Mouse (Mus musculus) heart, embryonic 12.5 days (tissue): Measurements from ENCODE around the gene Gpr75. TPM values are rescaled to one million over a fixed set of nuclear protein-coding genes. Genes with fewer than 3 reads are reported as not detected.
A peak's percentile ranks its signal among the peaks of the same experiment; 100 is the strongest.

Source experiments
- ATAC-seq: fragments of 200-750 bp; cut with Nextera tagmentation; 2 replicates; pipeline ENCODE4 v1.8.0; 2017; ENCODE audit warnings: moderate TSS enrichment, moderate library complexity; ENCODE audit not compliant: insufficient number of reproducible peaks, low FRiP score
- H3K27ac ChIP-seq: fragments of 300-500 bp; sonication (generic); 2 replicates; pipeline ENCODE4 v1.5.1; 2016; ENCODE audit warnings: mild to moderate bottlenecking, moderate library complexity; ENCODE audit not compliant: poor library complexity, severe bottlenecking
- H3K27me3 ChIP-seq: fragments of 300-500 bp; sonication (generic); replicated peaks from 2 replicates; pipeline ENCODE4 v1.6.1; 2016; ENCODE audit warnings: mild to moderate bottlenecking, moderate library complexity
- H3K36me3 ChIP-seq: fragments of 300-500 bp; sonication (generic); 2 replicates; pipeline ENCODE4 v1.6.1; 2016; ENCODE audit warnings: mild to moderate bottlenecking, moderate library complexity
- H3K4me1 ChIP-seq: fragments of 300-500 bp; sonication (generic); replicated peaks from 2 replicates; pipeline ENCODE4 v1.6.1; 2016; ENCODE audit warnings: mild to moderate bottlenecking
- H3K4me2 ChIP-seq: fragments of 300-500 bp; sonication (generic); 2 replicates; pipeline ENCODE4 v1.6.1; 2016; ENCODE audit warnings: mild to moderate bottlenecking, moderate library complexity
- H3K4me3 ChIP-seq: fragments of 300-500 bp; sonication (generic); 2 replicates; pipeline ENCODE4 v1.5.1; 2016; ENCODE audit warnings: mild to moderate bottlenecking
- H3K9ac ChIP-seq: fragments of 300-500 bp; sonication (generic); 2 replicates; pipeline ENCODE4 v1.6.1; 2016; ENCODE audit warnings: mild to moderate bottlenecking, moderate library complexity
- H3K9me3 ChIP-seq: fragments of 300-500 bp; sonication (generic); replicated peaks from 2 replicates; pipeline ENCODE4 v1.6.1; 2016; ENCODE audit warnings: mild to moderate bottlenecking, moderate library complexity
- WGBS: fragments of 180-500 bp; shearing (Covaris S2); methylation state at CpG from one replicate; pipeline ENCODE4 v1.1.7; 2016; 5-methylcytosine and 5-hydroxymethylcytosine counted together
- polyA plus RNA-seq: library from polyadenylated mRNA; unstranded; fragments of >200 nt; fragmentation: Nextera tagmentation; extraction: Ambion mirVana; gene quantifications from 2 replicates; pipeline ENCODE4 v1.2.1, GENCODE M21; 2016

Gpr75 gene
- polyA plus RNA-seq: 0.06 and 0.13 TPM in 2 replicates

DNA sequence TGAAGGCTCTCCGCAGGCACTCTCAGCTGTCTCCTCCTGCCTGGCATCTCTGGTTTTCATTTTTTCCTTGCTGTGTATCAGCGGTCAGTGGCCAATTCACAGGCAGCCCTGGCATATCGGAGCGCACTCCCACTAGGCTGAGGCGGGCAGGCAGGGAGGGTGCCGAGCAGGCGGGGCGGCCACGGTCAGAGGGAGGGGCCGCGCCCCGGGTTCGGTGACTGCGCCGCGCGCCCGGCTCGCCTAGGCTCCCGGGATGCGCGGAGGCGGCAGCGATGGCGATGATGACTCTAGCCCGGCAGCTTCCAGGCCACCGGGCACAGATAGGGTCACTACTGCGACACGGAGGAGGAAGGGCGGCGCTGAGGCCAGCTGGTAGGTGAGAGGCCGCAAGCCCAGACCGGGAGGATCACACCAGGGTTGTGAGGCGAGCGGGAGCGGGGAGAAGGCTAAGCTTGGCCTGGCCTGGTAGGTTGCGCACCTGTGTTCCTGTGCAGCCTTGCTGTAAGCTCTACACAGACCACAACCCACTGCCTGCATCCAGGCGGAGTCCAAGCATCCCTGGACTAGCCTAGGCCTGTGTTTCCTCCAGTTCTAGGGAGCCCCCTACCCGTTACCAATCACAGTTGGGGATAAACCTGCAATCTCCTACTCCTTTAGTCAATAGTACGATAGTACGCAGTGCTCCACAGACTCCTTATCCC lies at the start of gene Gpr75, which contains the start of gene Asb3:
Gene Gpr75 (plus strand): TSS at position 188 of the 701 bp plus-strand sequence.
Gene Asb3 (plus strand): TSS at position 246 of the 701 bp plus-strand sequence.
- H3K9me3 ChIP-seq: no peaks in the 10 kb centered on the region
- H3K36me3 ChIP-seq: no peaks in the 10 kb centered on the region
- no peaks in the 10 kb centered on the region for H3K27me3 ChIP-seq
- peak within 1 kb of the TSS; percentile 32 for H3K9ac ChIP-seq
- 0 out of 2 replicates have a peak, but pooled peaks cover 3% of the 10 kb centered on the region for H3K4me1 ChIP-seq
- 4% methylated on average over 41 of the region's 41 CpGs for WGBS
- H3K4me2 ChIP-seq: peak within 1 kb of the TSS; percentile 78
- peak within 1 kb of the TSS; percentile 53 for H3K4me3 ChIP-seq
- H3K27ac ChIP-seq: no peak within 1 kb of the TSS
- ATAC-seq: peak; percentile 81; the same call in 1 of the 2 replicates

DNA sequence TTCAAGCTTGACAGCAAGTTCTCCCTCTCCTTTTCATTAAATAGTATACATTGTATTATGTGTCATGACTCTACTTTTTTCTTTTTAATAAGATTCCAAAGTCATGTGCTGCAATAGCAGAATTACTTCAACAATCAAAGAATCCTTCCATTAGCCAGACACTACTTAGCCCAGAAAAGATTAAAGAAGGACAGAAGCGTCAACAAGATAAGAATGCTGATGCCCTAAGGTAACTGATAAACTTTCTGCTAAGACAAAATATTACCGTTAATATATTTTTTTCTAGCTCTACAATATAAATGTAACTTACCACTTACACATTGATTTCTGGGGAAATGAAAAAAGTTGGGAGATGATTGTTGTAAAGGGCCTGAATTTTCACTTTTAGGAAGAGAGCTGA lies 46.4 kb upstream of the Gpr75 start:
- Histone ChIP-seq H3K4me3 (no peak overlapping the region), H3K27me3 (no peaks in the 10 kb centered on the region), H3K4me1 (no peaks in the 10 kb centered on the region), H3K9ac (no peak overlapping the region), H3K27ac (no peak overlapping the region), H3K4me2 (no peak overlapping the region), H3K9me3 (no peaks in the 10 kb centered on the region), H3K36me3 (peaks cover 47% of the 10 kb centered on the region)
- no peak for ATAC-seq
- 81% methylated on average over 2 of the region's 2 CpGs for WGBS

DNA sequence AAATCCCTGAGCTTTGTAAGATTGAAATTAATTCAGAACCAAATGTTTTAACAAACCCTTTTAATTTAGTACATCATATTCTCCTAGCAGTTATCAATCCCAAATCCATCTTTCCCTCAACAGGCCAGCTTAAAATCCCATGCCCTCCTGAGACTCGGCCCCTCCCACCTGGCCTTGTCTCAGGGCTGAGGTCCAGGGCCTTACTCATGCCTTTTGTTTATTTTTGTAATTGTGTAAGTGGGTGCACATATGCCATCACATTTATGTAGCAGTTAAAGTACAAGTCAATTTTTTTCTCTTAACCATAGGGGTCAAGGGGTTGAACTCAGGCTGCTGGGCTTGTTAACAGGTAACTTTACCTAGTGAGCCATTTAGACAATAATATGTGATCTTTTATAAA lies 40.8 kb upstream of the Gpr75 start:
- Histone ChIP-seq H3K9me3 (no peaks in the 10 kb centered on the region), H3K4me2 (no peak overlapping the region), H3K9ac (no peak overlapping the region), H3K4me3 (no peak overlapping the region), H3K27ac (no peak overlapping the region), H3K36me3 (peaks cover 52% of the 10 kb centered on the region), H3K27me3 (no peaks in the 10 kb centered on the region), H3K4me1 (no peaks in the 10 kb centered on the region)
- ATAC-seq: no peak
- 88% methylated on average over 1 of the region's 1 CpGs for WGBS

DNA sequence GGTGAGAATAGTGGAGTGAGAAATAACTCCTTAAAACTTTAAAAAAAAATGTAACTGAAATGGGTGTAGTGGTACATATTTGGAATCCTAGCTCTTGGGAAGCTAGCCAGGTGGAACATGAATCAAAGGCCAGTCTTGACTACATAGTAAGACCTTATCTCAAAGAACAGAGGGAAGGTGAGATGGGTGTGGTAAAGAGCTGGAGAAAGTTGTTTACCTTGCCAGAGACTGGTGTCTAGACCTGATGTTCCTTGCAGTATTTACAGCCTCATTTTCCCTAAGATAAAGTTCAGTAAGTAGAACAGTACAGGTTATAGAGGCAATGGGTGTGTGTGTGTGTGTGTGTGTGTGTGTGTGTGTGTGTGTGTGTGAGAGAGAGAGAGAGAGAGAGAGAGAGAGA lies 12.7 kb upstream of the Gpr75 start:
- Histone ChIP-seq H3K27me3 (no peaks in the 10 kb centered on the region), H3K9ac (no peak overlapping the region), H3K36me3 (peaks cover 49% of the 10 kb centered on the region), H3K4me3 (no peak overlapping the region), H3K4me2 (no peak overlapping the region), H3K9me3 (no peaks in the 10 kb centered on the region), H3K4me1 (no peaks in the 10 kb centered on the region), H3K27ac (no peak overlapping the region)
- no peak for ATAC-seq

DNA sequence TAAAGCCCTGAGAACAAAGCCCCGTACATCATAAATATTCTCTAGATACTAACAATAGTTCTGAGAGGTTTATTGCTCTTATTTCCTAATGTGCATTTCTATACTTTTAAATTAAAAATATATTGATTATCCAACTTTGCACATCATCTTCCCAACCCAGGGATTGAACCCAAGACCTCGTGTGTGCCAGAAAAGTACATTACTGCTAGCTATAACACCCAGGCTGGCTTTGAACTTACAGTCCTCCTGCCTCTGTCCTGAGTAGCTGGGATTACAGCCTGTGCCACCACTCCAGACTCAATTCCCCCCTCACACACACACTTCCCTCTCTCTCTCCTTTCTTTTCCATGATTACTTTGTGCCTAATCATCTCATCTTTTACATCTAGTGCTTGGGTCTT lies 3.0 kb downstream of the Gpr75 start:
- Histone ChIP-seq H3K27ac (no peak overlapping the region), H3K36me3 (no peaks in the 10 kb centered on the region), H3K9ac (no peak overlapping the region), H3K9me3 (no peaks in the 10 kb centered on the region), H3K27me3 (no peaks in the 10 kb centered on the region), H3K4me3 (no peak overlapping the region), H3K4me1 (0 out of 2 replicates have a peak, but pooled peaks cover 3% of the 10 kb centered on the region), H3K4me2 (no peak overlapping the region)
- no peak for ATAC-seq
- 84% methylated on average over 2 of the region's 2 CpGs for WGBS

DNA sequence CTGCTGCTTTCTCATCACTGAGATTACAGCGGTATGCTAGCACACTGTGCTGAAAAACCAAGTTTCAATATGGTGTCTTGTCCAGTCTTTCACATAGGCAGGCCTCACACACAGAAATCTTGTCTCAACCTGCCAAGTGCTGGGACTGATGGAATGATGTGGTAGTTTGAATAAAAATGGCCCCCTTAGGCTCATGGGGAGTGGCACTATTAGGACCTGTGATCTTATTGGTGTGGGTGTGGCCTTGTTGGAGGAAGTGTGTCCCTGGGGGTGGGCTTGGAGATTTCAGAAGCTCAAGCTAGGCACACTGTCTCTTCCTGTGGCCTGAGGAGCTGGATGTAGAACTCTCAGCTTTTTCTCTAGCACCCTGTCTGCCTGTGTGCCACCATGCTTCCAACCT lies 11.0 kb downstream of the Gpr75 start:
- Histone ChIP-seq H3K9me3 (no peaks in the 10 kb centered on the region), H3K4me1 (no peaks in the 10 kb centered on the region), H3K27ac (no peak overlapping the region), H3K9ac (no peak overlapping the region), H3K36me3 (no peaks in the 10 kb centered on the region), H3K4me2 (no peak overlapping the region), H3K27me3 (no peaks in the 10 kb centered on the region), H3K4me3 (no peak overlapping the region)
- 84% methylated on average over 1 of the region's 1 CpGs for WGBS
- no peak for ATAC-seq

DNA sequence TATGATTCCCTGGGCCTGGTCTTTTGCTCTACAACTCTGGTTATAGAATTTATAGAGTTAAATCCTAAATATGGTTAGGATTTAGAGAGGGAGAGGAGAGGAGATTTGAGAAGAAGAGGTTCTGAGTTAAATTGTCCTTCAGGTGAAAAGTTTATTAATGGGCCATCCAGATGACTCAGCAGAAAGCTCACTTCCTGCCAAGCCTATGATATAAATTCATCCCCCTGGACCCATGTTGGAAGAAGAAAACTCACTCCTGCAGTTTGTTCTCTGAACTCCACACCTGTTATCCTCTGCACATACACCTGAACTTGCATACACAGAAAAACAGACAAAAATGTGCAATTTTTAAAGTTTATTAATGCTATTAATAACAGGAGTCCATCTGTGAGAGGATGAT lies 14.2 kb downstream of the Gpr75 start:
- ATAC-seq: no peak
- Histone ChIP-seq H3K4me2 (no peak overlapping the region), H3K27ac (no peak overlapping the region), H3K36me3 (no peaks in the 10 kb centered on the region), H3K4me3 (no peak overlapping the region), H3K9me3 (no peaks in the 10 kb centered on the region), H3K27me3 (no peaks in the 10 kb centered on the region), H3K9ac (no peak overlapping the region), H3K4me1 (no peaks in the 10 kb centered on the region)

DNA sequence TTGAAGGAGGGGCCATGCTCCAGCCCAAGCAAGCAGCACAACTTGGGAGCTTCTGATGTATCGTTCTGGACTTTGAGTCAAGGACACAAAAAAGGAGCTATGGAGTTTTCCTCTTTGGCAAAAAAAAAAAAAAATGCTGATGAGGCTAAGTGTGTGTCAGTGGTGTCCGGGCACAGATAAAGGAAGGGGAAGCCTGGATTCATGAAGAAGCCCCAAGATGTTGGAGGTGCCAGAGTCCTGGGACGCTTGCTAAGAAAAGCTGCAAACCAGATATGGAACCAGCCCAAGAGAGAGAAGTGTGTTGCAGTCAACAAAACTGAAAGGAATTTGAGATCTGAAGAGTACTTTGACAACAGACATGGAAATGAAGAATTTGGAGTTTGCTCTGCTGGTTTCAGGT lies 27.2 kb downstream of the Gpr75 start:
- 83% methylated on average over 3 of the region's 3 CpGs for WGBS
- Histone ChIP-seq H3K4me1 (no peaks in the 10 kb centered on the region), H3K4me2 (no peak overlapping the region), H3K27ac (no peak overlapping the region), H3K36me3 (no peaks in the 10 kb centered on the region), H3K27me3 (no peaks in the 10 kb centered on the region), H3K9ac (no peak overlapping the region), H3K4me3 (no peak overlapping the region), H3K9me3 (no peaks in the 10 kb centered on the region)
- no peak for ATAC-seq

DNA sequence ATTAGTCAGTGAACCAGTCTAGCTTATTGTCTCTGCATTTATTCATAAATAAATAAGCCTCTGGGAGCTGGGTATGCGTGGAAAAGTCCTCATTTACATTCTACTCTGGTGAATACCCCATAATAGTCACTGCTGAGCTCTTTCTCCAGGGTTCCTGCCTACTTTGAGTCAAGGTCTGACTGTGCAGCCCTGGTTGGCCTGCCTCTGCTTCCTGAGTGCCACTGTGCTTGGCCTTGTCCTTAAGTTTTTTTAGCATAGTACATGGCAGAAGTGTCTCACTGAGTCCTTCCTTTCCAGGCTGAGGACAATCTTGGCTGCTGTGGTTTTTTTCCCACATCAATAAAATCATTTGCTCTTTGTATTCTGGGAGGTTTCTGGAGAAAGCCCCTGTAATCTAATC lies 35.5 kb downstream of the Gpr75 start:
- H3K4me2 ChIP-seq: no peak overlapping the region
- H3K27ac ChIP-seq: no peak overlapping the region
- H3K9me3 ChIP-seq: no peaks in the 10 kb centered on the region
- ATAC-seq: no peak
- H3K4me1 ChIP-seq: no peaks in the 10 kb centered on the region
- 74% methylated on average over 1 of the region's 1 CpGs for whole genome bisulfite sequencing
- H3K9ac ChIP-seq: no peak overlapping the region
- H3K27me3 ChIP-seq: no peaks in the 10 kb centered on the region
- peaks cover 20% of the 10 kb centered on the region for H3K36me3 ChIP-seq
- H3K4me3 ChIP-seq: no peak overlapping the region

DNA sequence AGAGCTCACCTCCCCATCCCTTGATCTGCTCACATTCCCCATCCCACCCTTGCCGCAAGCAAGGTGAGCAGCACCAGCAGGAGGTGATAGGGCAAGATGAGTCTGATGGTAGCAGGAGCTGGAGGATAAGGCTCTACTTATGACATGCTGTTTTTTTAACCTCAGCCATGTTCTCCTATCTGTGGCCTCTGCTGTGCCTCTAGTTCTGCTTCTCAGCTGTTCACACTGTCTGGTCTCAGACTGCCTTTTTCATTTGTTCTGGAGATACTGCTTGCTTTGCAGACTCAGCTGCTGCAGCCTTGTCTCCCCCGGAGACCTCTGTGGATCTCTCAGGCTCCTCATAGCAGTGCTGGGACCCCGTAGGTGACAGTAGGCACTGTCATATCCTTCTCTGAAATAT lies 38.1 kb downstream of the Gpr75 start:
- Histone ChIP-seq H3K36me3 (peaks cover 38% of the 10 kb centered on the region), H3K27me3 (no peaks in the 10 kb centered on the region), H3K4me2 (no peak overlapping the region), H3K9me3 (no peaks in the 10 kb centered on the region), H3K4me3 (no peak overlapping the region), H3K4me1 (no peaks in the 10 kb centered on the region), H3K9ac (no peak overlapping the region), H3K27ac (no peak overlapping the region)
- 93% methylated on average over 3 of the region's 3 CpGs for WGBS
- no peak for ATAC-seq

DNA sequence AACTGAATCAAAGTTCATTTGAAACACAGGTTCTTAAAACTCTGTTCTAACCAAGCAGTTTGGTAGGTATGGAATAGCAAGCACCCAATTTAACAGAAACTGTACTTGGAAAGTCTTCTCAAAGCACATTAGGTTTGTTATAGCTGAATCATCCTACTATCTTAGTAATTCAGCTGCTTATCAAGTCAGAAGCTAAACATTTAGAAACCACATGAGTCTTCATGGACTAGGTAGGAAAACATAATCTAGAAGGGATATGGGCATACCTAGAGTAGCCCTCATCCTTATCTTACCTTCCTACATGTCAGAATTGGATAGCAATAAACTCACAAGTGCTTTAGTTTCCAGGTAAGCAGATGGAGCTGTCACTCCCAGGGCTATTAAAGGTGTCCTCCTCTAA lies 42.9 kb downstream of the Gpr75 start:
- Histone ChIP-seq H3K4me1 (no peaks in the 10 kb centered on the region), H3K4me3 (no peak overlapping the region), H3K27me3 (no peaks in the 10 kb centered on the region), H3K4me2 (no peak overlapping the region), H3K9me3 (no peaks in the 10 kb centered on the region), H3K36me3 (peaks cover 53% of the 10 kb centered on the region), H3K27ac (no peak overlapping the region), H3K9ac (no peak overlapping the region)
- ATAC-seq: no peak

DNA sequence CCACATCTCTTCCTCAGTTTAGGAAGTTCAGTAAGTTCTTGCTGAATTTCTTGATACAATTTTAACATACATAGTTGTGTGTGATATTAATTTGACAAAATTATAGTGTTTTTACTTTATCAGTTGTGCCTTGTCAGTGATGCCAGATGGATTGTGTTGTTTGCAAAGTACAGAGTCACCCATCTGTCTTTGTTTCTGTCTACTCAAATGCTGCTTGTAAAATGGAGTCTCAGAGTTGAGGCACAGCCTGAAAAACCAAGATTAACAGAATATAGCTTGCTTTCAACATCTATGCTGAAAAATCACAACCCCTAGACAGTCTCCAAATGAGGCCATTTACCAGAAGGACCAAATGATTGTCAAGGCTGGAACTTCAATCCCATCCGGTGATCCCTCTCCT lies 43.3 kb downstream of the Gpr75 start:
- H3K36me3 ChIP-seq: peaks cover 49% of the 10 kb centered on the region
- H3K4me2 ChIP-seq: no peak overlapping the region
- 93% methylated on average over 1 of the region's 1 CpGs for WGBS
- no peaks in the 10 kb centered on the region for H3K27me3 ChIP-seq
- no peak overlapping the region for H3K4me3 ChIP-seq
- no peak overlapping the region for H3K9ac ChIP-seq
- H3K4me1 ChIP-seq: no peaks in the 10 kb centered on the region
- H3K27ac ChIP-seq: no peak overlapping the region
- no peaks in the 10 kb centered on the region for H3K9me3 ChIP-seq
- no peak for ATAC-seq
